Mouse (Mus musculus) E14TG2a.4 (cell line): ENCODE data around the gene Scgb1a1.
A peak's percentile ranks its signal among the peaks of the same experiment; 100 is the strongest.
"Not testable (repeated sequence)": the region's sequence is repeated elsewhere in the genome, so short reads cannot be mapped to it uniquely, and the experiment has no call there.

Source experiments
- H3K27me3 ChIP-seq: 2 replicates; pipeline ENCODE4 v1.6.1; 2014; ENCODE audit warnings: low read length, control low read depth; ENCODE audit not compliant: insufficient read depth
- H3K36me3 ChIP-seq: 2 replicates; pipeline ENCODE4 v1.6.1; 2014; ENCODE audit warnings: low read length, control low read depth; ENCODE audit not compliant: insufficient read depth
- H3K4me1 ChIP-seq: replicated peaks from 2 replicates; pipeline ENCODE4 v1.6.1; 2014; ENCODE audit warnings: low read depth, low read length, control low read depth
- H3K4me3 ChIP-seq: replicated peaks from 2 replicates; pipeline ENCODE4 v1.5.1; 2014; ENCODE audit warnings: mild to moderate bottlenecking, low read length
- H3K9me3 ChIP-seq: 2 replicates; pipeline ENCODE4 v1.6.1; 2014; ENCODE audit warnings: low read length, control low read depth
- CTCF ChIP-seq: conservative IDR thresholded peaks from 2 replicates; pipeline ENCODE4 v1.5.1; 2014; ENCODE audit warnings: low read length
- NANOG ChIP-seq: IDR thresholded peaks from 2 replicates; pipeline ENCODE4 v1.6.1; 2014; ENCODE audit warnings: borderline replicate concordance, low read length, mixed read lengths
- POU5F1 ChIP-seq: IDR thresholded peaks from 2 replicates; pipeline ENCODE4 v1.6.1; 2014; ENCODE audit warnings: low read length, borderline replicate concordance

The Scgb1a1 gene

DNA sequence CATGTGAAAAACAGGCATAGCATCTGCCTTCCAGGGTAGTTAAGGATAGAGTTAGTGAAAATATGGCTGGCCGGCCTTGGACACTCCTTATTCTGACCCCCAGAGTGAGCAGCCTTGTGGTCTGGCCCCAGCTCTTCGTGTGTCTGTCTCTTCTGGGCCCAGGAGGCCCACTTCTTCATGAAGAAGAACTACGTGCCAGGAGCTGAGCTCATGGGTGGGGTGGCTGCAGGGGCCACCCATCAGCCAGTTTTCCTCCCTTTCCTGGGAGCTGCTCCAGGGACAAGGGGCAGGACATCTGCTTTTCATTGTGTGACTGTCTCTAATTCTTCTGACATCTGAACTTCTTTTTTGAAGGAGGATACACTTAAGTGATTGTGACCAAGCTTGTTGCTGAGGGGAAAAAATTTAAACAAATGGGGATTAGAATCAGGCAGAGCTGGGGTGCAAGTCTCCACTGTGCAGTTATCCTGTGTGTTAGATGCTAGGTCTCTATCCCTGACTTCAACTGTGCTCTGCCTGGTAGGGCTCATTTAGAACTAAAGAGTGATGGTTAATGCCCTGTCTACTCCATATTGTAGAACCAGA lies 17.4 kb upstream of the Scgb1a1 start:
- H3K4me1 ChIP-seq = peaks cover 35% of the 10 kb centered on the region
- no peaks in the 10 kb centered on the region for H3K27me3 ChIP-seq
- no peak overlapping the region for H3K4me3 ChIP-seq
- TF ChIP-seq POU5F1 (no peak), NANOG (no peak), CTCF (no peak)
- H3K9me3 ChIP-seq = no peaks in the 10 kb centered on the region
- no peaks in the 10 kb centered on the region for H3K36me3 ChIP-seq

GRCm38 (mm10) chr19:9103986-9104385 lies 16.2 kb upstream of the Scgb1a1 start:
- no peak for TF ChIP-seq POU5F1
- no peak for TF ChIP-seq NANOG
- no peak for TF ChIP-seq CTCF
- H3K4me1 ChIP-seq = peaks cover 37% of the 10 kb centered on the region
- H3K27me3 ChIP-seq = no peaks in the 10 kb centered on the region
- no peak overlapping the region for H3K4me3 ChIP-seq
- no peaks in the 10 kb centered on the region for H3K36me3 ChIP-seq
- no peaks in the 10 kb centered on the region for H3K9me3 ChIP-seq

- H3K9me3 ChIP-seq = no peaks in the 10 kb centered on the region
- H3K4me1 ChIP-seq = peaks cover 20% of the 10 kb centered on the region
- TF ChIP-seq POU5F1 = no peak
- H3K36me3 ChIP-seq = no peaks in the 10 kb centered on the region
- H3K27me3 ChIP-seq = no peaks in the 10 kb centered on the region
- H3K4me3 ChIP-seq = no peak overlapping the region
These were observed 13.3 kb upstream of the Scgb1a1 start for GRCm38 (mm10) chr19:9101062-9101457.

DNA sequence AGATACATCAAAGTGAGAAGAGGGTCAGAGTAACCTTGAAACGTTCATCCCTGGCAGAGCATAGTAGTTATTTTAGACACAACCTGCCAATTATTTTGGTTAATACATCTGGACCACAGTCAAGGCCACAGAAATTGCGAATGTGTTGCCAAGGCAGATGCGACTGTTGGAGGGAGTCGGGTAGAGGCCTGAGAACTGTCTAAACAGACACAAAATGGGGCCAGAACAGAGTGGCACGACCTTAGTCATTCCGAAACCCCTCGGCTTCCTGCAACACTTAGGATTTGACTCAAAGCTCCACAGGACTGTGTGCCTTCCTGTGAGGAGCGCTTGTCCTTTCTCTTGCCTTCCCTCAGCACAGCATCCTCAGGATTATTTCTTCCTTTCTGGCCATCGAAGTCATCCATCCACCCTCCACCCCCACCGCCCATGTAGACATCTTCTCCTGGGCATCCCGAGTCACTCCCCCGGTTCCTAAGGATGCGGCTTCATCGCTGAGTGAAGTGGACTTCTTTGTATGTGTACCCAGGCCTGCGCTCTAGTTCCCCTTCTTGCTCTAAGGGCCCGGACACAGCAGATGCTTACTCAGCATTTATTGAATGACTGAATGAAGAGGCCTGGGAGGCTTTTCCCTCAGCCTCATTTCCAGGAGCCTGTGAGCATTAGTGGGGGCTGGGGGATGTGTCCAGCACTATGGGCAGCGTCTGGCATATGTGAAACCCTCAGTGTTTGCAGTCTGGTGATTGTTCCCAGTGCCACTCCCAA lies 12.7 kb upstream of the Scgb1a1 start:
- Histone ChIP-seq H3K36me3 (no peaks in the 10 kb centered on the region), H3K4me3 (peak overlapping the region; percentile 41; the same call in 1 of the 2 replicates), H3K4me1 (peaks cover 14% of the 10 kb centered on the region), H3K9me3 (no peaks in the 10 kb centered on the region), H3K27me3 (no peaks in the 10 kb centered on the region)
- no peak for TF ChIP-seq CTCF
- TF ChIP-seq POU5F1 = no peak
- no peak for TF ChIP-seq NANOG

DNA sequence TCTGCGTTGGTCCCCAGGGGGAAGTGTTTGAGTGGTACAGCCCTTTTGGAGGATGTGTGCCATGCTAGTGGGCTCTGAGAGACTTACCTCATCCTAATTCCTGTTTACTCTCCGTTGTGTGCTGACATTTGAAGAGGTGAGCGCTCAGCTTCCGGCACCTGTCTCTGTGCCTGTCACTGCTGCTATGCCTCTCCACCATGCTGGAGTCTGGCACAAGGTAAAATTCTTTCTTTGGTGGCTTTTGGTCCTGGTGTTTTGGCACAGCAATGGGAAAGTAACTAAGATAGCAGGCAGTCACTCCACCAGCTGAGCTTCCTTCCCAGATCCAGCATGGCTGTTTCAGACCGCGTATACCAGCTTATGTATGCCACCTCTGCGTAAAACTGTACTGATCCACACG lies 12.0 kb upstream of the Scgb1a1 start:
- Histone ChIP-seq H3K27me3 (no peaks in the 10 kb centered on the region), H3K36me3 (no peaks in the 10 kb centered on the region), H3K4me3 (no peak overlapping the region), H3K4me1 (peaks cover 14% of the 10 kb centered on the region), H3K9me3 (no peaks in the 10 kb centered on the region)
- TF ChIP-seq NANOG = no peak

GRCm38 (mm10) chr19:9097441-9097840 lies 9.7 kb upstream of the Scgb1a1 start:
- TF ChIP-seq CTCF = no peak
- TF ChIP-seq NANOG = no peak
- TF ChIP-seq POU5F1 = no peak
- H3K36me3 ChIP-seq = no peaks in the 10 kb centered on the region
- H3K4me1 ChIP-seq = peaks cover 14% of the 10 kb centered on the region
- no peak overlapping the region for H3K4me3 ChIP-seq
- H3K27me3 ChIP-seq = no peaks in the 10 kb centered on the region
- no peaks in the 10 kb centered on the region for H3K9me3 ChIP-seq

DNA sequence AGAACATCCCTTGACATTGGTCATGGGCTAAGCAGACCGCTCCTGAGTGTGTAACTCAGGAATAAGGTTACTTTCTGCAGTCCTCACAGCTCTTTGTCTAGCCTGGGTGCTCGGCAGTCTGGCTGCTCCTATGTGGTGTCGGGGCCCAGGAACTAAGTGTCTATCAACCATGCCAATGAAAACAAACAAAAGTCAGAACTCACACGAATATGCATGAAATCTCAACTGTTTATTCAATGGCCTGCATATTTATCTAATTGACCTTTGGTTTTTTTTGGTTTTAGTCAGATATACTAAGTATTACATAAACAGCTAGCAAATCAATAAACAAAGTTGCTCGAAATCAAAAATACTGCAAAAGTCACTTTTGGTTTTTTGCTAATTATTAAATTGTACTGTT lies 7.4 kb upstream of the Scgb1a1 start:
- H3K36me3 ChIP-seq = no peaks in the 10 kb centered on the region
- no peaks in the 10 kb centered on the region for H3K27me3 ChIP-seq
- H3K9me3 ChIP-seq = no peaks in the 10 kb centered on the region
- peaks cover 1% of the 10 kb centered on the region; the same call in 1 of the 2 replicates for H3K4me1 ChIP-seq
- H3K4me3 ChIP-seq = no peak overlapping the region
- TF ChIP-seq CTCF (no peak), POU5F1 (no peak), NANOG (no peak)

GRCm38 (mm10) chr19:9090709-9091108 lies 3.0 kb upstream of the Scgb1a1 start:
- H3K9me3 ChIP-seq = no peaks in the 10 kb centered on the region
- H3K27me3 ChIP-seq = no peaks in the 10 kb centered on the region
- no peaks in the 10 kb centered on the region for H3K4me1 ChIP-seq
- TF ChIP-seq CTCF (no peak), NANOG (no peak), POU5F1 (no peak)
- H3K36me3 ChIP-seq = no peaks in the 10 kb centered on the region
- no peak overlapping the region for H3K4me3 ChIP-seq

- Histone ChIP-seq H3K4me1 (no peaks in the 10 kb centered on the region), H3K4me3 (no peak overlapping the region), H3K27me3 (no peaks in the 10 kb centered on the region), H3K36me3 (no peaks in the 10 kb centered on the region), H3K9me3 (no peaks in the 10 kb centered on the region)
- TF ChIP-seq NANOG (no peak), CTCF (no peak), POU5F1 (no peak)
These were observed 2.4 kb upstream of the Scgb1a1 start for GRCm38 (mm10) chr19:9090191-9090590.

- H3K36me3 ChIP-seq, H3K4me3 ChIP-seq, H3K9me3 ChIP-seq, H3K27me3 ChIP-seq: not testable (repeated sequence)
- H3K4me1 ChIP-seq = peaks cover 35% of the 10 kb centered on the region
These were observed 3.9 kb downstream of the Scgb1a1 start for GRCm38 (mm10) chr19:9083892-9084291.
